Mouse (Mus musculus): Measurements from ENCODE around the gene Apobec4. TPM values are rescaled to one million over a fixed set of nuclear protein-coding genes. Genes with fewer than 3 reads are reported as not detected.
"Not testable (repeated sequence)": the region's sequence is repeated elsewhere in the genome, so short reads cannot be mapped to it uniquely, and the experiment has no call there.

The Apobec4 gene
- polyA plus RNA-seq, 1 experiment from 2014 or later: not detected

DNA sequence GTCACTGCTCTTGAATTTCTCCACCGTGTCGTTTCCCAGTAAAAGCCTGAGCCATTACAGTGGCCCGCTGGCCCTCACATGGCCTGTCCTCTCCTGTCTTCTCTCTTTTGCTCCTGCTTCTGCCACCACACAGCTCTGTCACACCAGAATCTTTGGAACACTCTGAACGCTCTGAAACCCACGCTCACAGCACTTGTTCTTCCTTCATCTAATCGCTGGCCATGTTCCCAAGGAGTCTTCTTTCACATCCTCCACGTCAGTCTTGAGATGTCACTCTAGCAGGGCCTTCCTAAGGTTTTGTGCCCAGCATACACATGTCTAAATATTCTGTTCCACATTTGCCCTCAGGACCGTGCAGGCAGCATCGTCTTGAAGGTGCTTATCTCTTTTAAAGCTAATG is 20.7 kb downstream of the Apobec4 start:
- no peak for ATAC-seq (ENCODE audit: low read depth)

DNA sequence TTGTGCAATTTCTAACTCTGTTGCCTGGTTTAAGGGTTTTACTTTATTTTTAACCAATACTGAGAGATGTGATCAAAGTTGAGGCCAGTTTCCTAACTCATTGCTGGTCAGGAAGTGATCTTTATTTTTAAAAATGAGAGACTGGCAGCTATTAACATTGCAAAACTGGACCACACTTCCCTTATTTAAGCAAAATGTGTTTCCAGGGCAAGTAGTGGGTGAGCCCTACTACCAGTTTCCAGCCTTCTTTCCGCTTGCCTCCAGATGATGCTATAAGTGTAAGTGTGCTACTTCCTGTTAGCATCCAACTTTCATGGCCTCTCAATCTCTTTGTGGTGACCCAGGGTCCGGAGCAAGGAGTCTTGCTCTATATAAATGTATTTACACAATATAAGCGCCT is 24.2 kb downstream of the Apobec4 start:
- WGBS: 93% methylated on average over 3 of the region's 3 CpGs
- H3K9ac ChIP-seq; H3K27ac ChIP-seq (replicated peaks); H3K4me3 ChIP-seq; H3K4me2 ChIP-seq; H3K4me1 ChIP-seq (replicated peaks); ATAC-seq (ENCODE audit: low read depth); H3K9me3 ChIP-seq; H3K27me3 ChIP-seq: not testable (repeated sequence)
- H3K36me3 ChIP-seq: peaks cover 65% of the 10 kb centered on the region

More for the DNA sequence above, 20.7 kb downstream of the Apobec4 start:
- no peak overlapping the region for H3K4me3 ChIP-seq
- peaks cover 61% of the 10 kb centered on the region for H3K36me3 ChIP-seq
- H3K9me3 ChIP-seq: no peaks in the 10 kb centered on the region
- H3K4me1 ChIP-seq (replicated peaks): peaks cover 16% of the 10 kb centered on the region
- H3K4me2 ChIP-seq: no peak overlapping the region
- H3K27ac ChIP-seq (replicated peaks): no peak overlapping the region
- H3K27me3 ChIP-seq: no peaks in the 10 kb centered on the region
- WGBS: 91% methylated on average over 9 of the region's 9 CpGs
- no peak overlapping the region for H3K9ac ChIP-seq

DNA sequence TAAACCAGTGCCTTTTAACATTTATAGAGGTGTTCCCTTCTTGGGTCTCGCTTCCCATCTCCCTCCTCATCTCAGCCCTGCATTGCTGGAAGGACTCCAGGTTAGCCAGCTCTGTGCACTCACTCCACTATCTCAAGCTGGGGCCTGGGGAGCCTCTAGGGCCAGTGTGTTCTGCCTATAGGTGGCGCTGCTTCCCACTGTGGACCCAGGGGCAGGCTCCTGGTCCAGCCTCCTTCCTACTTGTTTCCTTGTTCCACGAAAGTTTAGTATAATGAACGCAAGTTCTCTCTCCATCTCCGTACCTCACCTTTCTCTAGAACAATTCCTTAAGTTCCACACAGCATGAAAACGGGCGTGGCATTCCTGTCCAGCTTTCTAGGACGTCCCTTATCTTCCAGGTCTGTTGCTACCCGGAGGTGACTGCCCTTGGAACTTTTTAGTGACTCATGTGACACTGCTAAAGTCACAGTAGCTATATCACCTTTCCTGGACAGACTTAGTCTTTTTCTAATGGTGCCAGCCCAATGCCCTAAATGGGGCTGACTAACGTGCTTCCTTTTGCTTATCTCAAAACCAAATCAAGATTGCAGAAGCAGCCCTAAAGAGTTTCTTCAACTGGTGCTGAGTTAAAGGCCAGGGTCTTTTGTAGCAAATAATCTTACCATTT is 28.9 kb downstream of the Apobec4 start:
- H3K4me3 ChIP-seq: no peak overlapping the region
- H3K4me1 ChIP-seq (replicated peaks): no peaks in the 10 kb centered on the region
- H3K27ac ChIP-seq (replicated peaks): no peak overlapping the region
- 39% methylated on average over 10 of the region's 10 CpGs for WGBS
- H3K36me3 ChIP-seq: peaks cover 26% of the 10 kb centered on the region
- H3K4me2 ChIP-seq: no peak overlapping the region
- peak; percentile 71 for ATAC-seq (ENCODE audit: low read depth)
- no peaks in the 10 kb centered on the region for H3K9me3 ChIP-seq
- no peak overlapping the region for H3K9ac ChIP-seq
- no peaks in the 10 kb centered on the region for H3K27me3 ChIP-seq

- H3K27me3 ChIP-seq: no peaks in the 10 kb centered on the region
- H3K9ac ChIP-seq: no peak overlapping the region
- no peak overlapping the region for H3K27ac ChIP-seq (replicated peaks)
- H3K4me3 ChIP-seq: no peak overlapping the region
- H3K36me3 ChIP-seq: no peaks in the 10 kb centered on the region
- H3K4me2 ChIP-seq: no peak overlapping the region
- ATAC-seq (ENCODE audit: low read depth): no peak
- 95% methylated on average over 8 of the region's 8 CpGs for WGBS
- H3K4me1 ChIP-seq (replicated peaks): no peaks in the 10 kb centered on the region
- no peaks in the 10 kb centered on the region for H3K9me3 ChIP-seq
Observed at GRCm38 (mm10) chr1:152784620-152785019, 34.3 kb downstream of the Apobec4 start.

DNA sequence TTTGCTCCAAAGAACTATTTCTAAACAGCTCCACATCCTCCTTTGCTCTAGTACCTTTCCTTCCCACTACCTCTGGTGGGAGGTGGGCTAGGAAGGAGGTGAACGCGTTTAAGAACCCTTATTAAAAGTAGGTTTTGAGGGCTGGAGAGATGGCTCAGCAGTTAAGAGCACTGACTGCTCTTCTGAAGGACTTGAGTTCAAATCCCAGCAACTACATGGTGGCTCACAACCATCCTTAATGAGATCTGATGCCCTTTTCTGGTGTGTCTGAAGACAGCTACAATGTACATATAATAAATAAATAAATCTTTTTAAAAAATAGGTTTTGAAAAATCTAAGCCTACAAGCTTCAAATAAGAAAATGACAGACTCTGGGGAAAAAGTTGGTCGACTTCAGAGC is 35.1 kb downstream of the Apobec4 start:
- not testable (repeated sequence) for H3K27ac ChIP-seq (replicated peaks); H3K9me3 ChIP-seq; H3K36me3 ChIP-seq; ATAC-seq (ENCODE audit: low read depth); H3K4me2 ChIP-seq; H3K9ac ChIP-seq; H3K27me3 ChIP-seq; H3K4me1 ChIP-seq (replicated peaks); H3K4me3 ChIP-seq
- WGBS: 86% methylated on average over 3 of the region's 3 CpGs

DNA sequence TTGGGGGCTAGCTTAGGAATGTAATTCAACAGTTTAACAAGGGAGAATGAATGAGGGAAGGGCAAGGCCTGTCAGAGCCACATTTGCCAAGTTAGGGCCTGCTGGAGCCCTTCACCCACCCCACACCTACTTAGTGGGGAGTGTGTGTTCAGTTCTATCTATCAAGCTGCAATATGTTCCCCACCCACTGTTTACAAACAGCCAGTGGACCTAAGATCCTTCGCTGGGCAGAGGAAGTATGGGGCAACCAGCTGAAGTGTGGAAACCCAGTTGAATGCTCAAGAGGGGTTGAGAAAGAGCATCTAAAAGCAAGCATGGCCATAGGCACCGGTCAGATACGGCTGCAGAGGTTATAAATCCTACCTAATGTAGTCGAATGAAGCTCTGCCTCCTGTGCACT is 36.6 kb downstream of the Apobec4 start:
- 86% methylated on average over 4 of the region's 4 CpGs for WGBS
- ATAC-seq (ENCODE audit: low read depth): no peak
- Histone ChIP-seq H3K4me2 (no peak overlapping the region), H3K9ac (no peak overlapping the region), H3K4me3 (no peak overlapping the region), H3K27ac (replicated peaks) (no peak overlapping the region), H3K9me3 (no peaks in the 10 kb centered on the region), H3K36me3 (no peaks in the 10 kb centered on the region), H3K27me3 (no peaks in the 10 kb centered on the region), H3K4me1 (replicated peaks) (0 out of 2 replicates have a peak, but pooled peaks cover 9% of the 10 kb centered on the region)

GRCm38 (mm10) chr1:152788121-152788660 is 37.8 kb downstream of the Apobec4 start:
- Histone ChIP-seq H3K4me3 (no peak overlapping the region), H3K4me2 (no peak overlapping the region), H3K27me3 (no peaks in the 10 kb centered on the region), H3K9me3 (no peaks in the 10 kb centered on the region), H3K9ac (no peak overlapping the region), H3K36me3 (no peaks in the 10 kb centered on the region), H3K27ac (replicated peaks) (no peak overlapping the region), H3K4me1 (replicated peaks) (peaks cover 17% of the 10 kb centered on the region)
- WGBS: 44% methylated on average over 4 of the region's 4 CpGs
- ATAC-seq (ENCODE audit: low read depth): no peak

GRCm38 (mm10) chr1:152790254-152790653 is 39.9 kb downstream of the Apobec4 start:
- Histone ChIP-seq H3K36me3 (no peaks in the 10 kb centered on the region), H3K27me3 (no peaks in the 10 kb centered on the region), H3K4me3 (no peak overlapping the region), H3K9ac (no peak overlapping the region), H3K4me1 (replicated peaks) (peaks cover 21% of the 10 kb centered on the region), H3K9me3 (no peaks in the 10 kb centered on the region), H3K4me2 (no peak overlapping the region), H3K27ac (replicated peaks) (no peak overlapping the region)
- 10% methylated on average over 12 of the region's 12 CpGs for WGBS
- ATAC-seq (ENCODE audit: low read depth): peak; percentile 52; the same call in 1 of the 2 replicates

GRCm38 (mm10) chr1:152790821-152791220 is 40.5 kb downstream of the Apobec4 start:
- WGBS: 9% methylated on average over 6 of the region's 6 CpGs
- H3K9ac ChIP-seq: no peak overlapping the region
- ATAC-seq (ENCODE audit: low read depth): no peak

DNA sequence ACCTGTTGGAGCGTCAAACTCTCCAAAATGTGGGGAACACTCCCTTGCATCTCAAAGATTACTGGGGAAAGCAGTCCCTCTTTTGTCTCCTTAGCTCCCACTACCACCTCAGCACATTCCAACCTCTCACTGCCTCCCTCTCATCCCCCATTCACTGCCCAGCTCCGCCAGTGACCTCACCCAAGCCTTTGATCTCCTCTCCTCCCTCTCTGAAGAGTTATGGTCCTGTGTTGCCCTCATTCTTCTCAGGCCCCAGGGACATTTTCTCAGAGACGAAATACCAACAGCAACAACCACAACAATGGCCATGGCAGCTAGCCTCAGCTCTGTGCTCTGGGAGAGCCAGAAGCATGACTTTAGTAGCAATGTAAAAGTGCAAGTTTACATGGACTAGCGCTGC is 40.9 kb downstream of the Apobec4 start:
- no peak for ATAC-seq (ENCODE audit: low read depth)
- peaks cover 21% of the 10 kb centered on the region for H3K4me1 ChIP-seq (replicated peaks)
- H3K9ac ChIP-seq: no peak overlapping the region
- no peak overlapping the region for H3K27ac ChIP-seq (replicated peaks)
- H3K4me3 ChIP-seq: no peak overlapping the region
- WGBS: 9% methylated on average over 4 of the region's 4 CpGs
- no peaks in the 10 kb centered on the region for H3K9me3 ChIP-seq
- no peaks in the 10 kb centered on the region for H3K27me3 ChIP-seq
- no peak overlapping the region for H3K4me2 ChIP-seq
- no peaks in the 10 kb centered on the region for H3K36me3 ChIP-seq

More at GRCm38 (mm10) chr1:152790821-152791220, 40.5 kb downstream of the Apobec4 start:
- Histone ChIP-seq H3K36me3 (no peaks in the 10 kb centered on the region), H3K9me3 (no peaks in the 10 kb centered on the region), H3K4me2 (no peak overlapping the region), H3K27me3 (no peaks in the 10 kb centered on the region), H3K27ac (replicated peaks) (no peak overlapping the region), H3K4me3 (no peak overlapping the region), H3K4me1 (replicated peaks) (peaks cover 21% of the 10 kb centered on the region)

- Histone ChIP-seq H3K27ac (replicated peaks) (0 out of 2 replicates have a peak overlapping the region, but pooled peaks have one; percentile 38), H3K36me3 (no peaks in the 10 kb centered on the region), H3K9me3 (no peaks in the 10 kb centered on the region), H3K27me3 (no peaks in the 10 kb centered on the region), H3K9ac (no peak overlapping the region), H3K4me3 (no peak overlapping the region), H3K4me2 (peak overlapping the region; percentile 18; the same call in 1 of the 2 replicates), H3K4me1 (replicated peaks) (peaks cover 21% of the 10 kb centered on the region)
- ATAC-seq (ENCODE audit: low read depth): peak; percentile 57; the same call in 1 of the 2 replicates
- 11% methylated on average over 12 of the region's 12 CpGs for WGBS
Observed at GRCm38 (mm10) chr1:152792736-152793494, 42.6 kb downstream of the Apobec4 start.

DNA sequence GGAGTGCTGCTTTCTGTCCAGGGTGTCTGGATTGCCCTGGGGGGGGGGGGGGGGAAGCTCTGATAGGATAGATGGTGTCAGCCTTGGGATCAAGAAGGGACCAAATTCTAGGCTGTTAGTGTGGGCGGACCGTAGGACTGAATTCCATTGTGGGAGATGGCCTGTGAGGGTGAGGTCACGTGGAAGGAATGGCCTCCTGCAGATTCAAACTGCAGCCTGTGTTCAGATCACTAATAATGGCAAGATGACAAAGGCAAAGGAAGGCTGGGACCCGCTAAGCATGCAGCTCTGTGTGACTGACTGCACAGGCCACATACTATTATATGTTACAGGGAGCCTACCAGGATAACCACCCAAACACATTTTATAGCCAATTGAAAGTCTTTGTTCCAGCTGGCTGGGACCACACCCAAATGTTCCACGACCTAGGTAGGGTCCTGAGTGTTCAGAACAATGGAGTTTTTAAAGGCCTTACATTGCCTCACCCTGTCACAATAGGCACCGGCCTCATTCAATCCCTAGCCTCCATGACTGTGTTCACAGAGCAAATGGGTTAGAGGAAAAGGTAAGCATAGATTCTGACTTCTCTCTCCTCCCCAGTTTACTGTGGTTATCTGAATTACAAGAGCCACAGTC is 43.3 kb downstream of the Apobec4 start:
- no peak overlapping the region for H3K9ac ChIP-seq
- whole genome bisulfite sequencing: 10% methylated on average over 6 of the region's 6 CpGs
- ATAC-seq (ENCODE audit: low read depth): no peak; the same call in 1 of the 2 replicates
- H3K4me3 ChIP-seq: no peak overlapping the region
- peaks cover 21% of the 10 kb centered on the region for H3K4me1 ChIP-seq (replicated peaks)
- no peaks in the 10 kb centered on the region for H3K9me3 ChIP-seq
- H3K4me2 ChIP-seq: no peak overlapping the region
- H3K36me3 ChIP-seq: no peaks in the 10 kb centered on the region
- H3K27ac ChIP-seq (replicated peaks): no peak overlapping the region
- no peaks in the 10 kb centered on the region for H3K27me3 ChIP-seq

Measured in neural tube, embryonic 13.5 days (tissue).